Comparison of ENCODE assay signal across 8 mouse cellular contexts in genomic region chr15:102624970-102625686, GRCm38 (mm10). TPM values are rescaled to one million over a fixed set of nuclear protein-coding genes. Genes with fewer than 3 reads are reported as not detected.
DNase-seq lines count a peak whose midpoint lies in the region; ATAC-seq lines count a peak whose summit lies in the region.

Gene Gm28047 (minus strand): TSS chr15:102625067.
Gene Atf7 (minus strand): TSS chr15:102625464.

- H3K4me3 ChIP-seq in forebrain, embryonic 14.5 days (ENCODE audit: low read depth, low read length), result peak within 1 kb of the TSS; percentile 51
- H3K4me3 ChIP-seq in neural tube, embryonic 15.5 days (replicated peaks), result peak within 1 kb of the TSS; percentile 90

- H3K9ac ChIP-seq in forebrain, embryonic 14.5 days (ENCODE audit: low read length), result peak within 1 kb of the TSS; percentile 66
- H3K9ac ChIP-seq in neural tube, embryonic 15.5 days (replicated peaks), result peak within 1 kb of the TSS; percentile 73

- 1% methylated on average over 50 of the region's 51 CpGs for WGBS in forebrain, embryonic 14.5 days
- under 1% methylated on average over 50 of the region's 51 CpGs for WGBS in neural tube, embryonic 15.5 days

- peak; percentile 99 for ATAC-seq in forebrain, embryonic 14.5 days
- peak; percentile 99 for ATAC-seq in neural tube, embryonic 15.5 days (ENCODE audit: low FRiP score)

- H3K4me1 ChIP-seq in forebrain, embryonic 14.5 days (ENCODE audit: control insufficient read depth, insufficient read depth, low read length), result peaks cover 12% of the 10 kb centered on the region
- peaks cover 21% of the 10 kb centered on the region for H3K4me1 ChIP-seq in neural tube, embryonic 15.5 days

- intact Hi-C loops in heart, postnatal 14 days (cut with DNase I), result loop anchor here (2.0 kb wide), 1 partner anchor 46 kb away; no protein-coding TSS in a partner anchor

- H3K36me3 ChIP-seq in forebrain, embryonic 14.5 days (ENCODE audit: control insufficient read depth, insufficient read depth, low read length), result no peaks in the 10 kb centered on the region
- no peaks in the 10 kb centered on the region for H3K36me3 ChIP-seq in neural tube, embryonic 15.5 days

- no peaks in the 10 kb centered on the region for H3K9me3 ChIP-seq in forebrain, embryonic 14.5 days (replicated peaks; ENCODE audit: control insufficient read depth, low read length)
- H3K9me3 ChIP-seq in neural tube, embryonic 15.5 days (replicated peaks), result no peaks in the 10 kb centered on the region

- no peaks in the 10 kb centered on the region for H3K27me3 ChIP-seq in forebrain, embryonic 14.5 days (replicated peaks; ENCODE audit: control insufficient read depth, insufficient read depth, low read length)
- H3K27me3 ChIP-seq in neural tube, embryonic 15.5 days (replicated peaks), result no peaks in the 10 kb centered on the region

- peak within 1 kb of the TSS; percentile 92 for H3K27ac ChIP-seq in forebrain, embryonic 14.5 days (ENCODE audit: low read depth, low read length)
- peak within 1 kb of the TSS; percentile 98 for H3K27ac ChIP-seq in neural tube, embryonic 15.5 days (replicated peaks)

- H3K4me2 ChIP-seq in forebrain, embryonic 14.5 days (ENCODE audit: low read length), result peak within 1 kb of the TSS; percentile 84
- peak within 1 kb of the TSS; percentile 89 for H3K4me2 ChIP-seq in neural tube, embryonic 15.5 days

- peak; percentile 99 for DNase-seq in ES-CJ7 (ENCODE audit: low read depth, low spot score)
- peak; percentile 99 for DNase-seq in cerebellum, adult 11 months
- peak; percentile 99 for DNase-seq in forebrain, embryonic 14.5 days (ENCODE audit: low spot score)
- peak; percentile 100 for DNase-seq in heart, postnatal 14 days
- peak; percentile 99 for DNase-seq in layer of hippocampus, adult 11-12 months (ENCODE audit: low spot score)
- peak; percentile 100 for DNase-seq in lung, adult 18-20 months
- peak; percentile 99 for DNase-seq in testis, postnatal 14 days (ENCODE audit: low spot score)

RNA-seq across cellular contexts. Expression of gene Gm28047, which starts in this region (rescaled TPM):
- polyA plus RNA-seq in forebrain, embryonic 14.5 days (2014; fragmentation: Nextera tagmentation; extraction: Ambion mirVana), result not detected in 2 replicates
- total RNA-seq in heart, postnatal 14 days (2021), result under 1 TPM in 1 of 2 experiments, not detected in 1; 0.83 TPM
- 0.50 TPM in 1 of 2 replicates, not detected in the other for polyA plus RNA-seq in neural tube, embryonic 15.5 days (2015; fragmentation: Nextera tagmentation; extraction: Ambion mirVana)

RNA-seq across cellular contexts. Expression of gene Atf7, which starts in this region (rescaled TPM):
- polyA plus RNA-seq in forebrain, embryonic 14.5 days (2014; fragmentation: Nextera tagmentation; extraction: Ambion mirVana), result 12.6 and 15.4 TPM in 2 replicates
- 10 to 100 TPM; 65.2 to 68.8 TPM for total RNA-seq in heart, postnatal 14 days (2021)
- 16.6 and 19.5 TPM in 2 replicates for polyA plus RNA-seq in neural tube, embryonic 15.5 days (2015; fragmentation: Nextera tagmentation; extraction: Ambion mirVana)

Comparison
In these comparisons a context has a peak if more than half of its experiments do, and no peak if none do; other contexts are left out.
1. Peak in every context shown above with its lines: DNase-seq, ATAC-seq, H3K4me3 ChIP-seq and H3K27ac ChIP-seq.